Mouse (Mus musculus): ENCODE data around the gene Piwil1. TPM values are rescaled to one million over a fixed set of nuclear protein-coding genes. Genes with fewer than 3 reads are reported as not detected.
"Not testable (repeated sequence)": the region's sequence is repeated elsewhere in the genome, so short reads cannot be mapped to it uniquely, and the experiment has no call there.

Piwil1 gene
- polyA plus RNA-seq, 1 experiment from 2014 or later: 0.17 TPM

GRCm38 (mm10) chr5:128711847-128712246 lies 9.5 kb downstream of the Piwil1 start:
- Histone ChIP-seq H3K4me3 (no peak overlapping the region), H3K9ac (replicated peaks) (no peak overlapping the region), H3K4me1 (peaks cover 9% of the 10 kb centered on the region; the same call in 1 of the 2 replicates), H3K27me3 (no peaks in the 10 kb centered on the region), H3K27ac (replicated peaks) (no peak overlapping the region), H3K4me2 (replicated peaks) (no peak overlapping the region), H3K36me3 (no peaks in the 10 kb centered on the region), H3K9me3 (no peaks in the 10 kb centered on the region)
- ATAC-seq (ENCODE audit: low FRiP score, low read depth): no peak
- 91% methylated on average over 6 of the region's 6 CpGs for whole genome bisulfite sequencing

- H3K27me3 ChIP-seq: no peaks in the 10 kb centered on the region
- H3K4me2 ChIP-seq (replicated peaks): no peak overlapping the region
- 0 out of 2 replicates have a peak, but pooled peaks have one; percentile 19 for ATAC-seq (ENCODE audit: low FRiP score, low read depth)
- 69% methylated on average over 16 of the region's 16 CpGs for WGBS
- no peak overlapping the region for H3K27ac ChIP-seq (replicated peaks)
- no peaks in the 10 kb centered on the region for H3K36me3 ChIP-seq
- H3K9ac ChIP-seq (replicated peaks): no peak overlapping the region
- H3K9me3 ChIP-seq: no peaks in the 10 kb centered on the region
- no peak overlapping the region for H3K4me3 ChIP-seq
- H3K4me1 ChIP-seq: peaks cover 4% of the 10 kb centered on the region; the same call in 1 of the 2 replicates
Observed at GRCm38 (mm10) chr5:128715171-128715570, 12.8 kb downstream of the Piwil1 start.

- not testable (repeated sequence) for H3K27me3 ChIP-seq; H3K4me3 ChIP-seq; H3K9me3 ChIP-seq; ATAC-seq (ENCODE audit: low FRiP score, low read depth); H3K36me3 ChIP-seq; H3K9ac ChIP-seq (replicated peaks); H3K4me1 ChIP-seq; H3K4me2 ChIP-seq (replicated peaks); H3K27ac ChIP-seq (replicated peaks)
- 93% methylated on average over 11 of the region's 11 CpGs for WGBS
Observed at GRCm38 (mm10) chr5:128720461-128720860, 18.1 kb downstream of the Piwil1 start.

GRCm38 (mm10) chr5:128729341-128729740 lies 27.0 kb downstream of the Piwil1 start:
- Histone ChIP-seq H3K4me1 (no peaks in the 10 kb centered on the region), H3K27me3 (no peaks in the 10 kb centered on the region), H3K4me2 (replicated peaks) (no peak overlapping the region), H3K9me3 (no peaks in the 10 kb centered on the region), H3K9ac (replicated peaks) (no peak overlapping the region), H3K27ac (replicated peaks) (no peak overlapping the region), H3K4me3 (no peak overlapping the region), H3K36me3 (no peaks in the 10 kb centered on the region)
- WGBS: 78% methylated on average over 5 of the region's 5 CpGs
- no peak for ATAC-seq (ENCODE audit: low FRiP score, low read depth)

- Histone ChIP-seq H3K36me3 (no peaks in the 10 kb centered on the region), H3K27me3 (no peaks in the 10 kb centered on the region), H3K9ac (replicated peaks) (no peak overlapping the region), H3K4me3 (no peak overlapping the region), H3K27ac (replicated peaks) (no peak overlapping the region), H3K4me1 (no peaks in the 10 kb centered on the region), H3K9me3 (no peaks in the 10 kb centered on the region), H3K4me2 (replicated peaks) (no peak overlapping the region)
- ATAC-seq (ENCODE audit: low FRiP score, low read depth): no peak
- 42% methylated on average over 5 of the region's 5 CpGs for whole genome bisulfite sequencing
Observed at GRCm38 (mm10) chr5:128730634-128731033, 28.3 kb downstream of the Piwil1 start.

GRCm38 (mm10) chr5:128732416-128733014 lies 30.2 kb downstream of the Piwil1 start:
- no peak overlapping the region for H3K9ac ChIP-seq (replicated peaks)
- H3K4me3 ChIP-seq: no peak overlapping the region
- peaks cover 10% of the 10 kb centered on the region; the same call in 1 of the 2 replicates for H3K27me3 ChIP-seq
- no peak for ATAC-seq (ENCODE audit: low FRiP score, low read depth)
- no peaks in the 10 kb centered on the region for H3K36me3 ChIP-seq
- H3K27ac ChIP-seq (replicated peaks): no peak overlapping the region
- H3K4me2 ChIP-seq (replicated peaks): no peak overlapping the region
- WGBS: 74% methylated on average over 11 of the region's 11 CpGs
- no peaks in the 10 kb centered on the region for H3K4me1 ChIP-seq
- no peaks in the 10 kb centered on the region for H3K9me3 ChIP-seq

GRCm38 (mm10) chr5:128733955-128734354 lies 31.6 kb downstream of the Piwil1 start:
- H3K9ac ChIP-seq (replicated peaks): no peak overlapping the region
- no peaks in the 10 kb centered on the region for H3K9me3 ChIP-seq
- no peak overlapping the region for H3K27ac ChIP-seq (replicated peaks)
- H3K36me3 ChIP-seq: no peaks in the 10 kb centered on the region
- peaks cover 15% of the 10 kb centered on the region; the same call in 1 of the 2 replicates for H3K27me3 ChIP-seq
- 0 out of 2 replicates have a peak, but pooled peaks cover 2% of the 10 kb centered on the region for H3K4me1 ChIP-seq
- H3K4me2 ChIP-seq (replicated peaks): no peak overlapping the region
- peak; percentile 63; the same call in 1 of the 2 replicates for ATAC-seq (ENCODE audit: low FRiP score, low read depth)
- WGBS: 7% methylated on average over 6 of the region's 6 CpGs
- H3K4me3 ChIP-seq: no peak overlapping the region

GRCm38 (mm10) chr5:128735921-128736320 lies 33.6 kb downstream of the Piwil1 start:
- ATAC-seq (ENCODE audit: low FRiP score, low read depth): no peak
- Histone ChIP-seq H3K4me1 (peaks cover 14% of the 10 kb centered on the region), H3K9ac (replicated peaks) (no peak overlapping the region), H3K36me3 (no peaks in the 10 kb centered on the region), H3K27ac (replicated peaks) (no peak overlapping the region), H3K27me3 (peaks cover 20% of the 10 kb centered on the region; the same call in 1 of the 2 replicates), H3K4me3 (no peak overlapping the region), H3K9me3 (no peaks in the 10 kb centered on the region), H3K4me2 (replicated peaks) (no peak overlapping the region)
- WGBS: 80% methylated on average over 22 of the region's 22 CpGs

GRCm38 (mm10) chr5:128739168-128739837 lies 37.0 kb downstream of the Piwil1 start:
- peak; percentile 81 for ATAC-seq (ENCODE audit: low FRiP score, low read depth)
- Histone ChIP-seq H3K9ac (replicated peaks) (no peak overlapping the region), H3K27me3 (peaks cover 24% of the 10 kb centered on the region), H3K4me1 (peaks cover 14% of the 10 kb centered on the region), H3K4me2 (replicated peaks) (peak overlapping the region; percentile 37), H3K9me3 (no peaks in the 10 kb centered on the region), H3K27ac (replicated peaks) (no peak overlapping the region), H3K36me3 (no peaks in the 10 kb centered on the region), H3K4me3 (no peak overlapping the region)
- 23% methylated on average over 15 of the region's 17 CpGs for WGBS

GRCm38 (mm10) chr5:128739838-128740171 lies 37.5 kb downstream of the Piwil1 start:
- no peak overlapping the region for H3K27ac ChIP-seq (replicated peaks)
- no peaks in the 10 kb centered on the region for H3K9me3 ChIP-seq
- no peak overlapping the region for H3K9ac ChIP-seq (replicated peaks)
- H3K4me3 ChIP-seq: no peak overlapping the region
- WGBS: 23% methylated on average over 8 of the region's 8 CpGs
- H3K4me2 ChIP-seq (replicated peaks): peak overlapping the region; percentile 37
- no peaks in the 10 kb centered on the region for H3K36me3 ChIP-seq
- H3K4me1 ChIP-seq: peaks cover 14% of the 10 kb centered on the region
- ATAC-seq (ENCODE audit: low FRiP score, low read depth): peak; percentile 28; the same call in 1 of the 2 replicates
- peaks cover 24% of the 10 kb centered on the region for H3K27me3 ChIP-seq

GRCm38 (mm10) chr5:128744351-128744750 lies 42.0 kb downstream of the Piwil1 start:
- H3K4me3 ChIP-seq: no peak overlapping the region
- H3K27me3 ChIP-seq: peaks cover 9% of the 10 kb centered on the region
- no peak overlapping the region for H3K4me2 ChIP-seq (replicated peaks)
- no peaks in the 10 kb centered on the region for H3K9me3 ChIP-seq
- H3K27ac ChIP-seq (replicated peaks): no peak overlapping the region
- peaks cover 8% of the 10 kb centered on the region for H3K4me1 ChIP-seq
- 95% methylated on average over 6 of the region's 6 CpGs for WGBS
- no peak for ATAC-seq (ENCODE audit: low FRiP score, low read depth)
- no peak overlapping the region for H3K9ac ChIP-seq (replicated peaks)
- no peaks in the 10 kb centered on the region for H3K36me3 ChIP-seq

GRCm38 (mm10) chr5:128745206-128745605 lies 42.9 kb downstream of the Piwil1 start:
- Histone ChIP-seq H3K9ac (replicated peaks) (no peak overlapping the region), H3K27me3 (peaks cover 9% of the 10 kb centered on the region), H3K9me3 (no peaks in the 10 kb centered on the region), H3K36me3 (no peaks in the 10 kb centered on the region), H3K4me3 (no peak overlapping the region), H3K27ac (replicated peaks) (no peak overlapping the region), H3K4me2 (replicated peaks) (no peak overlapping the region), H3K4me1 (no peaks in the 10 kb centered on the region; the same call in 1 of the 2 replicates)
- 0 out of 2 replicates have a peak, but pooled peaks have one; percentile 34 for ATAC-seq (ENCODE audit: low FRiP score, low read depth)
- WGBS: 83% methylated on average over 9 of the region's 9 CpGs
